Mouse (Mus musculus) neural tube, embryonic 14.5 days (tissue): ENCODE results near the gene Trim21. TPM values are rescaled to one million over a fixed set of nuclear protein-coding genes. Genes with fewer than 3 reads are reported as not detected.

Experiments
- ATAC-seq: fragments of 200-750 bp; cut with Nextera tagmentation; 2 replicates; pipeline ENCODE4 v1.8.0; 2017; ENCODE audit warnings: low read depth, mild to moderate bottlenecking, moderate TSS enrichment, moderate library complexity
- H3K27ac ChIP-seq: fragments of 300-500 bp; sonication (generic); 2 replicates; pipeline ENCODE4 v1.5.1; 2014; ENCODE audit warnings: low read depth, mild to moderate bottlenecking, control low read depth, low read length, moderate library complexity, mixed read lengths
- H3K27me3 ChIP-seq: fragments of 300-500 bp; sonication (generic); 2 replicates; pipeline ENCODE4 v1.6.1; 2014; ENCODE audit warnings: low read length; ENCODE audit not compliant: control insufficient read depth, insufficient read depth
- H3K36me3 ChIP-seq: fragments of 300-500 bp; sonication (generic); 2 replicates; pipeline ENCODE4 v1.6.1; 2014; ENCODE audit warnings: low read length, mixed read lengths; ENCODE audit not compliant: control insufficient read depth, insufficient read depth
- H3K4me1 ChIP-seq: fragments of 300-500 bp; sonication (generic); 2 replicates; pipeline ENCODE4 v1.6.1; 2014; ENCODE audit warnings: low read length; ENCODE audit not compliant: control insufficient read depth, insufficient read depth
- H3K4me2 ChIP-seq: fragments of 300-500 bp; sonication (generic); 2 replicates; pipeline ENCODE4 v1.6.1; 2014; ENCODE audit warnings: mild to moderate bottlenecking, low read depth, low read length, control low read depth
- H3K4me3 ChIP-seq: fragments of 300-500 bp; sonication (generic); 2 replicates; pipeline ENCODE4 v1.5.1; 2014; ENCODE audit warnings: low read depth, low read length, control low read depth, mixed read lengths
- H3K9ac ChIP-seq: fragments of 300-500 bp; sonication (generic); replicated peaks from 2 replicates; pipeline ENCODE4 v1.6.1; 2014; ENCODE audit warnings: low read depth, mild to moderate bottlenecking, control low read depth, low read length, mixed read lengths
- H3K9me3 ChIP-seq: fragments of 300-500 bp; sonication (generic); 2 replicates; pipeline ENCODE4 v1.6.1; 2016; ENCODE audit warnings: low read length; ENCODE audit not compliant: control insufficient read depth
- WGBS: fragments of 180-500 bp; shearing (Covaris S2); extraction: QIAGEN DNeasy Blood & Tissue Kit; methylation state at CpG from one replicate; pipeline ENCODE4 v1.1.7; 2014; 5-methylcytosine and 5-hydroxymethylcytosine counted together
- polyA plus RNA-seq: library from polyadenylated mRNA; unstranded; fragments of >200 nt; fragmentation: Nextera tagmentation; extraction: Ambion mirVana; gene quantifications from 2 replicates; pipeline ENCODE4 v1.2.1, GENCODE M21; 2014

The Trim21 gene
- polyA plus RNA-seq, result 0.11 and 0.58 TPM in 2 replicates

- peak; percentile 63; the same call in 1 of the 2 replicates for ATAC-seq
- Histone ChIP-seq H3K4me2 (peak within 1 kb of the TSS; percentile 25; the same call in 1 of the 2 replicates), H3K4me1 (no peaks in the 10 kb centered on the region)
Observed at GRCm38 (mm10) chr7:102564999-102565997, at the start of gene Trim21. Gene Trim21 (minus strand): TSS chr7:102565486.

GRCm38 (mm10) chr7:102597378-102598031, 32.2 kb upstream of the Trim21 start, which contains the start of gene Olfr552:
Gene Olfr552 (plus strand): TSS chr7:102597770.
- H3K4me3 ChIP-seq, result no peak within 1 kb of the TSS
- H3K9ac ChIP-seq, result no peak within 1 kb of the TSS
- no peaks in the 10 kb centered on the region for H3K36me3 ChIP-seq
- H3K4me1 ChIP-seq, result no peaks in the 10 kb centered on the region
- H3K27me3 ChIP-seq, result no peaks in the 10 kb centered on the region
- H3K9me3 ChIP-seq, result no peaks in the 10 kb centered on the region
- H3K4me2 ChIP-seq, result no peak within 1 kb of the TSS
- ATAC-seq, result no peak
- WGBS, result 72% methylated on average over 1 of the region's 1 CpGs
- no peak within 1 kb of the TSS for H3K27ac ChIP-seq

More at GRCm38 (mm10) chr7:102564999-102565997, at the start of gene Trim21:
- WGBS, result 18% methylated on average over 10 of the region's 10 CpGs
- Histone ChIP-seq H3K27me3 (no peaks in the 10 kb centered on the region), H3K27ac (no peak within 1 kb of the TSS), H3K4me3 (peak within 1 kb of the TSS; percentile 12; the same call in 1 of the 2 replicates), H3K36me3 (no peaks in the 10 kb centered on the region), H3K9ac (no peak within 1 kb of the TSS), H3K9me3 (no peaks in the 10 kb centered on the region)

- no peaks in the 10 kb centered on the region for H3K27me3 ChIP-seq
- H3K4me2 ChIP-seq, result no peak within 1 kb of the TSS
- no peaks in the 10 kb centered on the region for H3K36me3 ChIP-seq
- no peaks in the 10 kb centered on the region for H3K9me3 ChIP-seq
- H3K4me1 ChIP-seq, result no peaks in the 10 kb centered on the region
- ATAC-seq, result no peak
- H3K9ac ChIP-seq, result no peak within 1 kb of the TSS
- WGBS, result 94% methylated on average over 3 of the region's 3 CpGs
- no peak within 1 kb of the TSS for H3K27ac ChIP-seq
- H3K4me3 ChIP-seq, result no peak within 1 kb of the TSS
Observed at GRCm38 (mm10) chr7:102591786-102592185, 26.5 kb upstream of the Trim21 start, which contains the start of gene Olfr551. Gene Olfr551 (minus strand): TSS chr7:102591886.

- no peak overlapping the region for H3K4me2 ChIP-seq
- no peaks in the 10 kb centered on the region for H3K4me1 ChIP-seq
- no peak overlapping the region for H3K9ac ChIP-seq
- no peak overlapping the region for H3K4me3 ChIP-seq
- H3K27ac ChIP-seq, result no peak overlapping the region
- 81% methylated on average over 6 of the region's 6 CpGs for WGBS
- no peaks in the 10 kb centered on the region for H3K9me3 ChIP-seq
- ATAC-seq, result no peak
- no peaks in the 10 kb centered on the region for H3K27me3 ChIP-seq
- no peaks in the 10 kb centered on the region for H3K36me3 ChIP-seq
Observed at GRCm38 (mm10) chr7:102575998-102576397, 10.7 kb upstream of the Trim21 start.

GRCm38 (mm10) chr7:102573174-102573830, 8.0 kb upstream of the Trim21 start:
- no peak; the same call in 1 of the 2 replicates for ATAC-seq
- no peaks in the 10 kb centered on the region for H3K4me1 ChIP-seq
- H3K9me3 ChIP-seq, result no peaks in the 10 kb centered on the region
- H3K9ac ChIP-seq, result no peak overlapping the region
- no peak overlapping the region for H3K4me2 ChIP-seq
- H3K36me3 ChIP-seq, result no peaks in the 10 kb centered on the region
- H3K27me3 ChIP-seq, result no peaks in the 10 kb centered on the region
- H3K4me3 ChIP-seq, result no peak overlapping the region
- WGBS, result 71% methylated on average over 3 of the region's 3 CpGs
- no peak overlapping the region for H3K27ac ChIP-seq

GRCm38 (mm10) chr7:102571142-102571541, 5.9 kb upstream of the Trim21 start, which contains the start of gene Olfr550:
Gene Olfr550 (plus strand): TSS chr7:102571442.
- WGBS, result 93% methylated on average over 8 of the region's 8 CpGs
- Histone ChIP-seq H3K4me3 (no peak within 1 kb of the TSS), H3K36me3 (no peaks in the 10 kb centered on the region), H3K4me2 (no peak within 1 kb of the TSS), H3K4me1 (no peaks in the 10 kb centered on the region), H3K9ac (no peak within 1 kb of the TSS), H3K9me3 (no peaks in the 10 kb centered on the region), H3K27ac (no peak within 1 kb of the TSS), H3K27me3 (no peaks in the 10 kb centered on the region)
- no peak for ATAC-seq

GRCm38 (mm10) chr7:102566219-102566618, 933 bp upstream of the Trim21 start:
- H3K27ac ChIP-seq, result no peak overlapping the region
- no peaks in the 10 kb centered on the region for H3K27me3 ChIP-seq
- no peak overlapping the region for H3K4me2 ChIP-seq
- ATAC-seq, result no peak
- no peaks in the 10 kb centered on the region for H3K4me1 ChIP-seq
- H3K9ac ChIP-seq, result no peak overlapping the region
- H3K36me3 ChIP-seq, result no peaks in the 10 kb centered on the region
- H3K4me3 ChIP-seq, result no peak overlapping the region
- 87% methylated on average over 4 of the region's 4 CpGs for WGBS
- no peaks in the 10 kb centered on the region for H3K9me3 ChIP-seq

GRCm38 (mm10) chr7:102553279-102553678, 12.0 kb downstream of the Trim21 start:
- H3K27me3 ChIP-seq, result no peaks in the 10 kb centered on the region
- no peak overlapping the region for H3K9ac ChIP-seq
- no peak overlapping the region for H3K4me2 ChIP-seq
- H3K9me3 ChIP-seq, result no peaks in the 10 kb centered on the region
- H3K27ac ChIP-seq, result no peak overlapping the region
- H3K4me3 ChIP-seq, result no peak overlapping the region
- ATAC-seq, result no peak
- no peaks in the 10 kb centered on the region for H3K4me1 ChIP-seq
- H3K36me3 ChIP-seq, result no peaks in the 10 kb centered on the region
- whole genome bisulfite sequencing, result 75% methylated on average over 3 of the region's 3 CpGs
